Mouse (Mus musculus) hindbrain, embryonic 16.5 days (tissue): Measurements from ENCODE around the gene Maml2. TPM values are rescaled to one million over a fixed set of nuclear protein-coding genes. Genes with fewer than 3 reads are reported as not detected.

Source experiments
- ATAC-seq: fragments of 200-750 bp; cut with Nextera tagmentation; 2 replicates; pipeline ENCODE4 v1.8.0; 2017; ENCODE audit warnings: moderate TSS enrichment, moderate library complexity
- H3K27ac ChIP-seq: fragments of 300-500 bp; sonication (generic); 2 replicates; pipeline ENCODE4 v1.5.1; 2014; ENCODE audit warnings: low read depth, mild to moderate bottlenecking, control low read depth, low read length, moderate library complexity
- H3K27me3 ChIP-seq: fragments of 300-500 bp; sonication (generic); replicated peaks from 2 replicates; pipeline ENCODE4 v1.6.1; 2014; ENCODE audit warnings: low read length; ENCODE audit not compliant: control insufficient read depth, insufficient read depth
- H3K36me3 ChIP-seq: fragments of 300-500 bp; sonication (generic); 2 replicates; pipeline ENCODE4 v1.6.1; 2014; ENCODE audit warnings: mild to moderate bottlenecking, low read length, moderate library complexity, mixed read lengths; ENCODE audit not compliant: control insufficient read depth, insufficient read depth
- H3K4me1 ChIP-seq: fragments of 300-500 bp; sonication (generic); 2 replicates; pipeline ENCODE4 v1.6.1; 2014; ENCODE audit warnings: low read depth, low read length; ENCODE audit not compliant: control insufficient read depth, insufficient read depth
- H3K4me2 ChIP-seq: fragments of 300-500 bp; sonication (generic); 2 replicates; pipeline ENCODE4 v1.6.1; 2014; ENCODE audit warnings: mild to moderate bottlenecking, low read length, control low read depth, moderate library complexity
- H3K4me3 ChIP-seq: fragments of 300-500 bp; sonication (generic); 2 replicates; pipeline ENCODE4 v1.5.1; 2014; ENCODE audit warnings: mild to moderate bottlenecking, low read length, control low read depth, moderate library complexity
- H3K9ac ChIP-seq: fragments of 300-500 bp; sonication (generic); 2 replicates; pipeline ENCODE4 v1.6.1; 2014; ENCODE audit warnings: low read depth, mild to moderate bottlenecking, control low read depth, low read length, moderate library complexity
- H3K9me3 ChIP-seq: fragments of 300-500 bp; sonication (generic); 2 replicates; pipeline ENCODE4 v1.6.1; 2014; ENCODE audit warnings: mild to moderate bottlenecking, low read length, moderate library complexity; ENCODE audit not compliant: control insufficient read depth
- WGBS: fragments of 180-500 bp; shearing (Covaris S2); extraction: QIAGEN DNeasy Blood & Tissue Kit; methylation state at CpG from one replicate; pipeline ENCODE4 v1.1.7; 2014; 5-methylcytosine and 5-hydroxymethylcytosine counted together
- polyA plus RNA-seq: library from polyadenylated mRNA; unstranded; fragments of >200 nt; fragmentation: Nextera tagmentation; extraction: Ambion mirVana; gene quantifications from 2 replicates; pipeline ENCODE4 v1.2.1, GENCODE M21; 2015

Gene Maml2
- polyA plus RNA-seq, 1 experiment from 2014 or later: 10.8 TPM

DNA sequence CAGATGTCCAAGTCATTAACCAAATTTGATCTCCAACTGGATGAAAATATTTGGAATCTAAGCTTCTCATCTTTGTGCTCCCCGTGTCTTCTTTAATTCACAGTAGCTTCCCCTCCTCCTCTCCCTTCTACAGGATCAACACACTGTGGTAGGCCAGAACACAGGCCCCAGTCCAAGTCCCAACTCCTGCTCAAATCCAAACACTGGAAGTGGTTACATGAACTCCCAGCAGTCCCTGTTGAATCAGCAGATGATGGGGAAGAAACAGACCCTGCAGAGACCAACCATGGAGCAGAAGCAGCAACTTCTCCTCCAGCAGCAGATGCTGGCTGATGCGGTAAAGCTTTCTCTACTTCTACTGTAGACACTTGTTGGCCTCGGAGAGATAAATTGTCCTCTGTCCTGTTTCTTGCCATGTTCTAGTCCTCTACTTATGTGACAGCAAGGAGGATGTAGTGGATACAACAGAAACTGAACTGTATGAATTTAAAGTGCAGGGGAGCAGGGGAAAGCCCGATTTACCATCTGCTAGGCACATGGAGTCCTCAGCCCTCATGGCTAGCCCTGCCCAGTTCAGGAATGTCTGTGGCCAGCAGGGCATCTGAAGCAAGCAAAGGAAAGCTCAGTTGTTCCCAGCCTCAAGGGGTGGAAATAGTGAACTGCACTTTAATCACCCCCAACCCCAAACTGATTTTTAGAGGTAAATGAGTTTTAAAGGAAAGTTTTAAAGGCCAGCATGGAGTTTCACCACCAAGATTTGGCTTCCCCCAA, 399.5 kb downstream of the Maml2 start:
- 75% methylated on average over 4 of the region's 4 CpGs for WGBS
- Histone ChIP-seq H3K27me3 (no peaks in the 10 kb centered on the region), H3K27ac (no peak overlapping the region), H3K36me3 (no peaks in the 10 kb centered on the region), H3K9ac (no peak overlapping the region), H3K4me2 (no peak overlapping the region), H3K4me3 (no peak overlapping the region), H3K9me3 (no peaks in the 10 kb centered on the region), H3K4me1 (no peaks in the 10 kb centered on the region)
- no peak for ATAC-seq

DNA sequence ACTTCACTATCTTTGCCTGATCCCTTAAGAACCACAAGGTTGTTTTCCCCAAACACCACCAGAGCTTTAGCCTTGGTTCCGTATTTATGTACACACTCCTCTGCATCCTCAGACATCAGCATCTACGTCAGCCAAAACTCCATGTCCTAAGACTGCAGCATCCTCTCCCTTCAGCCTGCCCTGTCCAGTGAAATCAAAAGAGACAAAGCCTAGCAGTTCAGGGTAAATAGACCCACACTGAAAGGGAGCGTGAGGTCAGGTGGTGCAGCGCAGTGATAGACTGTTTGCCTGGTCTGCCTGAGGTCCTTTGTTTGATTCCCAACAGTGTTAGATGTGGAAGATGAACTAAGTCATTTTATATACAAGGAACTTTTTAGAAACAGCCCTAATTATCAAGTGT, 400.1 kb downstream of the Maml2 start:
- ATAC-seq: no peak
- Histone ChIP-seq H3K4me2 (no peak overlapping the region), H3K9me3 (no peaks in the 10 kb centered on the region), H3K4me1 (no peaks in the 10 kb centered on the region), H3K4me3 (no peak overlapping the region), H3K27me3 (no peaks in the 10 kb centered on the region), H3K36me3 (no peaks in the 10 kb centered on the region), H3K27ac (no peak overlapping the region), H3K9ac (no peak overlapping the region)
- 43% methylated on average over 4 of the region's 4 CpGs for WGBS

DNA sequence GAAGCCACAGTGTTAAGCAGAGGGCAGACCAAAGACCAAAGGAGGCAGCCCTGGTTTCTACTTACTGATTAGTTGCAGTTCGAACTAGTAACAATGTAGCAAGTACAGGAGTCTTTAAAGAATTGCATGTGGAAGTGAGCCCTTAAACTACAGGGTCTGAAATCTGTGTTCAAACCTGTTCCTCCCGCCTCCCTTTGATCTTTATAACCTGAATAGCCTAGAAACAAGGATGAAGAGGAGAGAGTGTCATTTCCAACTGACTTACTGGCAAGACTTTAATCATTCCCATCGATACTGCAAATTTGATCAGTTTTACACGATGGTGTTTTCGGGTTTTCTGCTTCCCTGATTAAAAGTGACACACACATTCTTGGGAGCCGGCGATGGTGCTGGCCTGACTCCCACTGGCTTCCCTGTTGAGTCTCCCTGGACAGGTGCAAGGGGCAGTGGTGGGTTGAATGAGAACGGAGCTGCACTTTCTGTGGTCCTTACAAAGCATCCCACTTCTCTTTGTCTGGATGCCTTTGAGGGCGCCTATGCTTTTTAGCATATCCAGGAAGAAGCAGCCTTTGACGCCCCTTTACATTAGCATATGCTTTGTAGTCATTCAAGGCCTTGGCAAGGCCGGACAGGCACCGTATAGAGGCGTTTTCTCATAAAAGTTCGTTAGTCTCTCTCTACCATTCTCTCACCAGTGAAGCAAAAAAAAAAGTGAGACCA, 401.5 kb downstream of the Maml2 start:
- Histone ChIP-seq H3K36me3 (no peaks in the 10 kb centered on the region), H3K9me3 (no peaks in the 10 kb centered on the region), H3K4me1 (no peaks in the 10 kb centered on the region), H3K27me3 (no peaks in the 10 kb centered on the region), H3K4me3 (no peak overlapping the region), H3K4me2 (no peak overlapping the region), H3K9ac (no peak overlapping the region), H3K27ac (peak overlapping the region; percentile 51)
- peak; percentile 91 for ATAC-seq
- 20% methylated on average over 14 of the region's 14 CpGs for WGBS

DNA sequence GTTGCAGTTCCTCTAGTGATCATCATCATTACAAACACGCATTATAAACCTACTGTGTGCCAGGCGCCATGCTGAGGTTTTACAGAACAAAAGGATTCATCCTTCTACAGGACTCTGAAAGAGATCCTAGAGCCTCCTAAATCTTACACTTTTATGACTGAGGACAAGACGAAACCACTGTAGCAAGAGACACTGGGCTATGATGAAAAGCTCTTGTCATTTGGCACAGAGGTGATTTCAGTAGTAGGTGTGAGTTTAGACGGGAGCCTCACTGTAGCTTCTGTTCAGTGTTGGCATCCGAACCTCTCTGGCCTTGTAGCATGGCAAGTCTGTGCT, 402.0 kb downstream of the Maml2 start:
- H3K27me3 ChIP-seq: no peaks in the 10 kb centered on the region
- no peaks in the 10 kb centered on the region for H3K36me3 ChIP-seq
- ATAC-seq: 0 out of 2 replicates have a peak, but pooled peaks have one; percentile 29
- H3K9me3 ChIP-seq: no peaks in the 10 kb centered on the region
- no peak overlapping the region for H3K4me3 ChIP-seq
- no peak overlapping the region for H3K4me2 ChIP-seq
- 28% methylated on average over 5 of the region's 5 CpGs for WGBS
- H3K9ac ChIP-seq: no peak overlapping the region
- H3K4me1 ChIP-seq: no peaks in the 10 kb centered on the region
- peak overlapping the region; percentile 33 for H3K27ac ChIP-seq

DNA sequence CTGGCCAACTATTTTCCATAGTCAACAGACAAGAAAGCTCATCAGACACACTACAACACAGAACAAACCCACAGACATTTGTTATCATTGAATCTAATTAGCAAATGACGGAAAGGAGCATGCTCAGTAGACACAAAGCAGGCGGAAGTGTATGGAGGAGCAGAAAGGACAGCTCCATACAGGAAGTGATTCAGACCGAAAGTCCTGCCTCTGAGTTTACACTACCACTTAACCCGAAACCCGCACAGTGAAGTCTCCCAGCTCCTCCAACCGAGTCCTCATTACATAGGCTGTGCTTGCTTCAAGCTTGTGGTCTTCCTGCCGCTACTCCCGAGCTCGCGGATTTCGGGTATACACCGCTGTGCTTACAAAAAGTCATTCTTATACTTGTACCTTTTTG, 404.0 kb downstream of the Maml2 start:
- H3K4me1 ChIP-seq: no peaks in the 10 kb centered on the region
- H3K27me3 ChIP-seq: no peaks in the 10 kb centered on the region
- H3K9me3 ChIP-seq: no peaks in the 10 kb centered on the region
- H3K4me3 ChIP-seq: no peak overlapping the region
- no peak overlapping the region for H3K9ac ChIP-seq
- no peak overlapping the region for H3K27ac ChIP-seq
- peaks cover 7% of the 10 kb centered on the region; the same call in 1 of the 2 replicates for H3K36me3 ChIP-seq
- WGBS: 95% methylated on average over 12 of the region's 12 CpGs
- no peak overlapping the region for H3K4me2 ChIP-seq
- no peak for ATAC-seq

DNA sequence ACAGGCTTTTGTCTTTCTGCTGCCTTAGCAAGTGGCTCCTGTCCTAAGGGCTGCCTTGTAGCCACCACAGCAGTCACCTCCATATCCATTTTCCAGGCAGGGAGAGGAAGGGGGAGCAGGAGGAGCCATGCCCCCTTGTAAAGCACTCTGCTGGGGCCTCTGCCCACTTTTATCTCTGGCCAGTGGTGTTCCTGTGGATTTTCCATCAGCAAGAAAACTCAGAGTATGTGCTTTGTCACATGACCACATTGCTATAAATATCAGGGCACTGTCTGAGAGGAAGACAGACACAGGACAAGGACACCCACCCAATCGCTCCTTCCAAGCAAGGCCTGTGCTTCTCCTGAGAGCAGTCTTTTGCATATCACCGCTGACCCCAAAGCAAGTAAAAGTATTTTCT, 405.3 kb downstream of the Maml2 start:
- Histone ChIP-seq H3K4me3 (no peak overlapping the region), H3K9ac (no peak overlapping the region), H3K4me1 (no peaks in the 10 kb centered on the region), H3K9me3 (no peaks in the 10 kb centered on the region), H3K4me2 (no peak overlapping the region), H3K27me3 (no peaks in the 10 kb centered on the region), H3K36me3 (peaks cover 7% of the 10 kb centered on the region; the same call in 1 of the 2 replicates), H3K27ac (no peak overlapping the region)
- ATAC-seq: no peak
- WGBS: 93% methylated on average over 2 of the region's 2 CpGs

DNA sequence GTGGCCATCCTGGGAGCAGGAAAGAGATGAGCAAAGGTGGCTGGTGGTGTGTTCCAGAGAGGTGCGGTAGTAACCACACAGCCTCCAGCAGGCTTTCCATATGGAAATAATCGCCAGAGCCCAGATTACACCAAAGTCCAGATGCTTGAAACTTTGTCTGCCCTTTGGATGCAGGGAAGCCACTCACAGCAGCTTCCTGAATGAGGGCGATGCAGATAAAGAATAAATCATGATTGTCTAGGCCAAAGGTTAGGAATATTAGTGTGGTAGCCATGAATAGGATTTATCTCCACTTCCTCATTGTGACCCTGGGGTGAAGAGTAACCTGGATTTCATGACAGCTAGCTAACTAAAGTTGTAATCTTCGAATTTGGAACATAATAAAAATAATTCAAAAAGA, 407.2 kb downstream of the Maml2 start:
- H3K9me3 ChIP-seq: no peaks in the 10 kb centered on the region
- WGBS: 86% methylated on average over 4 of the region's 4 CpGs
- no peaks in the 10 kb centered on the region for H3K4me1 ChIP-seq
- H3K36me3 ChIP-seq: peaks cover 7% of the 10 kb centered on the region; the same call in 1 of the 2 replicates
- no peaks in the 10 kb centered on the region for H3K27me3 ChIP-seq
- no peak overlapping the region for H3K4me3 ChIP-seq
- no peak overlapping the region for H3K27ac ChIP-seq
- no peak overlapping the region for H3K9ac ChIP-seq
- no peak overlapping the region for H3K4me2 ChIP-seq
- no peak for ATAC-seq

DNA sequence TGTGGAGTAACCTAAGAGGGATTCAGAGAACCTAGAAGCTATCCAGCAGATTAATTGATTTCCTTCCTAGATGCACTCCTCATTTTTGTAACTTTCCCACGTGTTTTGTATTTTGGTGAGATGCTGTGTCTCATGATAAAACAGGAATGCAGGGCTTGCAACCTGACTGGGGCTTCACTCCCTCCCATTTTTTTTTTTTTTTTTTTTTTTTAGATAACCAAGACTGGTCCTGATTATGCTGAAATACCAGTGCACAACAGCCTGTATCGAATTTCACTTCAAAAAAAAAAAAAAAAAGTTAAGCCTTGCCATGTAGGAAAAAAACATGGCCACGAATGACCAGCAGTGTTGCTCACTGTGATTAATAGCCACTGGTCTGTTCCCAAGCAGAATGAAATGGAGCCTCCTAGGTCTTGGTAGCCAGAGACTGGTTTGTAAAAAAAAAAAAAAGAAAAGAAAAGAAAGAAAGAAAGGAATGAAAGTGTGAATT, 409.4 kb downstream of the Maml2 start:
- Histone ChIP-seq H3K27me3 (no peaks in the 10 kb centered on the region), H3K4me3 (no peak overlapping the region), H3K4me2 (no peak overlapping the region), H3K36me3 (peaks cover 7% of the 10 kb centered on the region; the same call in 1 of the 2 replicates), H3K4me1 (no peaks in the 10 kb centered on the region), H3K27ac (no peak overlapping the region), H3K9ac (no peak overlapping the region), H3K9me3 (no peaks in the 10 kb centered on the region)
- ATAC-seq: no peak
- 56% methylated on average over 3 of the region's 3 CpGs for WGBS

DNA sequence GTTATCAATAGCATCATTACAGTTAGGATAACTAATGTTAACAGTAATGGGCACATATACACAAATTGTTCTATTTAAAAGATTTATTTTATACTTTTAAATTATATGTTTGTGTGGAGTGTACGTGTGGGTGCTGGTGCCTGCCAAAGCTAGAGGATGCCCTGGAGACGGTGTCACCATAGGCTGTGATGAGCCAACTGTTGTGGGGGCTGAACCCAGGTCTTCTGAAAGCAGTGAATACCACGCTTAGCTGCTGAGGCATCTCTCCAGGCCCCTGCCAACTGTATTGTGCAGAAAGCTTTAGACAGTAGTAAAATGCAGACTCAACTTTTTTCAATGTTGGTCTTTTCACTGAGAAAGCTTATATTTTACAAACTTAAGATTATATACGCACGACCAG, 411.7 kb downstream of the Maml2 start:
- no peak for ATAC-seq
- H3K4me1 ChIP-seq: no peaks in the 10 kb centered on the region
- no peaks in the 10 kb centered on the region for H3K27me3 ChIP-seq
- H3K27ac ChIP-seq: no peak overlapping the region
- peaks cover 7% of the 10 kb centered on the region; the same call in 1 of the 2 replicates for H3K36me3 ChIP-seq
- WGBS: 83% methylated on average over 5 of the region's 5 CpGs
- H3K9me3 ChIP-seq: no peaks in the 10 kb centered on the region
- no peak overlapping the region for H3K4me3 ChIP-seq
- H3K9ac ChIP-seq: no peak overlapping the region
- H3K4me2 ChIP-seq: no peak overlapping the region
